ENCODE assay signal across 7 mouse cellular contexts in genomic region chr10:28493271-28493861, GRCm38 (mm10).
A peak's percentile ranks its signal among the peaks of the same experiment; 100 is the strongest.
DNase-seq lines count a peak whose midpoint lies in the region; ATAC-seq and TF ChIP-seq lines count a peak whose summit lies in the region.

No protein-coding gene starts in this region.

- no peak for TF ChIP-seq EP300 in heart, postnatal 0 days (IDR thresholded peaks at IDR 0.05; ENCODE audit: low read depth)

- H3K4me3 ChIP-seq in heart, postnatal 0 days (ENCODE audit: low read depth, low read length): 0 out of 2 replicates have a peak overlapping the region, but pooled peaks have one; percentile 8
- H3K4me3 ChIP-seq in limb, embryonic 13.5 days: no peak overlapping the region
- H3K4me3 ChIP-seq in neural tube, embryonic 15.5 days (replicated peaks): peak overlapping the region; percentile 13
- H3K4me3 ChIP-seq in liver, embryonic 12.5 days: no peak overlapping the region

- H3K4me1 ChIP-seq in heart, postnatal 0 days (ENCODE audit: control insufficient read depth, insufficient read depth): peaks cover 25% of the 10 kb centered on the region
- peaks cover 12% of the 10 kb centered on the region for H3K4me1 ChIP-seq in limb, embryonic 13.5 days
- H3K4me1 ChIP-seq in neural tube, embryonic 15.5 days: peaks cover 16% of the 10 kb centered on the region
- no peaks in the 10 kb centered on the region for H3K4me1 ChIP-seq in liver, embryonic 12.5 days

- TF ChIP-seq CTCF in heart, postnatal 0 days (IDR thresholded peaks at IDR 0.05; ENCODE audit: low read depth): no peak

- no peaks in the 10 kb centered on the region for H3K36me3 ChIP-seq in heart, postnatal 0 days (replicated peaks; ENCODE audit: control insufficient read depth, insufficient read depth, low read length)
- H3K36me3 ChIP-seq in limb, embryonic 13.5 days: no peaks in the 10 kb centered on the region
- H3K36me3 ChIP-seq in neural tube, embryonic 15.5 days: no peaks in the 10 kb centered on the region
- H3K36me3 ChIP-seq in liver, embryonic 12.5 days: no peaks in the 10 kb centered on the region

- H3K27me3 ChIP-seq in heart, postnatal 0 days (ENCODE audit: control insufficient read depth, insufficient read depth, low read length): no peaks in the 10 kb centered on the region
- H3K27me3 ChIP-seq in limb, embryonic 13.5 days: no peaks in the 10 kb centered on the region
- no peaks in the 10 kb centered on the region for H3K27me3 ChIP-seq in neural tube, embryonic 15.5 days (replicated peaks)
- H3K27me3 ChIP-seq in liver, embryonic 12.5 days (replicated peaks): no peaks in the 10 kb centered on the region

- no peak overlapping the region for H3K9ac ChIP-seq in heart, postnatal 0 days (replicated peaks; ENCODE audit: low read depth, low read length)
- H3K9ac ChIP-seq in limb, embryonic 13.5 days: no peak overlapping the region
- H3K9ac ChIP-seq in neural tube, embryonic 15.5 days (replicated peaks): 0 out of 2 replicates have a peak overlapping the region, but pooled peaks have one; percentile 14
- no peak overlapping the region for H3K9ac ChIP-seq in liver, embryonic 12.5 days

- H3K9me3 ChIP-seq in heart, postnatal 0 days (replicated peaks; ENCODE audit: control insufficient read depth, low read length): no peaks in the 10 kb centered on the region
- no peaks in the 10 kb centered on the region for H3K9me3 ChIP-seq in limb, embryonic 13.5 days
- no peaks in the 10 kb centered on the region for H3K9me3 ChIP-seq in neural tube, embryonic 15.5 days (replicated peaks)
- no peaks in the 10 kb centered on the region for H3K9me3 ChIP-seq in liver, embryonic 12.5 days (replicated peaks)

- DNase-seq in embryo, embryonic 10 days (ENCODE audit: low spot score): peak; percentile 70
- DNase-seq in heart, postnatal 0 days (ENCODE audit: low spot score): peak; percentile 46
- no peak for DNase-seq in thymus, postnatal 14 days

- H3K4me2 ChIP-seq in heart, postnatal 0 days (ENCODE audit: low read depth, low read length): peak overlapping the region; percentile 38
- H3K4me2 ChIP-seq in limb, embryonic 13.5 days (replicated peaks): peak overlapping the region; percentile 36
- H3K4me2 ChIP-seq in neural tube, embryonic 15.5 days: peak overlapping the region; percentile 48
- H3K4me2 ChIP-seq in liver, embryonic 12.5 days: no peak overlapping the region

- WGBS in heart, postnatal 0 days: 22% methylated on average over 7 of the region's 7 CpGs
- 24% methylated on average over 7 of the region's 7 CpGs for WGBS in limb, embryonic 13.5 days
- 11% methylated on average over 7 of the region's 7 CpGs for WGBS in neural tube, embryonic 15.5 days
- 64% methylated on average over 7 of the region's 7 CpGs for WGBS in liver, embryonic 12.5 days (ENCODE audit: insufficient replicate concordance)

- ATAC-seq in cerebellum, adult (ENCODE audit: insufficient number of reproducible peaks, low FRiP score, low TSS enrichment): peak; percentile 45
- peak; percentile 85 for ATAC-seq in heart, postnatal 0 days (ENCODE audit: insufficient read depth, low read depth)
- peak; percentile 81 for ATAC-seq in limb, embryonic 13.5 days (ENCODE audit: low FRiP score, low read depth)
- peak; percentile 90 for ATAC-seq in neural tube, embryonic 15.5 days (ENCODE audit: low FRiP score)
- no peak for ATAC-seq in liver, embryonic 12.5 days

- H3K27ac ChIP-seq in heart, postnatal 0 days (ENCODE audit: low read depth): peak overlapping the region; percentile 86
- H3K27ac ChIP-seq in limb, embryonic 13.5 days: peak overlapping the region; percentile 28; the same call in 1 of the 2 replicates
- H3K27ac ChIP-seq in neural tube, embryonic 15.5 days (replicated peaks): peak overlapping the region; percentile 43
- H3K27ac ChIP-seq in liver, embryonic 12.5 days: no peak overlapping the region

Comparison
In these comparisons a context has a peak if more than half of its experiments do, and no peak if none do; other contexts are left out.
1. H3K4me3 ChIP-seq: peak in heart, postnatal 0 days (single experiment) and neural tube, embryonic 15.5 days (single experiment); none in limb, embryonic 13.5 days (single experiment) and liver, embryonic 12.5 days (single experiment).